Mouse (Mus musculus) gastrocnemius, postnatal 10 days (tissue): ENCODE measurements at regions not wholly inside any gene's neighbourhood (a gene's known extent, or its start where the extent isn't known, plus 50 kb on each side); places are given as distances from the start of the nearest gene placed in this dataset.
"Not testable (repeated sequence)": the region's sequence is repeated elsewhere in the genome, so short reads cannot be mapped to it uniquely, and the experiment has no call there.

Experiments
- DNase-seq: peaks from one replicate; pipeline ENCODE4 v3.0.0; 2021; ENCODE audit warnings: mixed read lengths

- DNase-seq = no peak
These were observed 236.0 kb upstream of the Rorb start for GRCm38 (mm10) chr19:19347017-19347416.

- no peak for DNase-seq
These were observed 233.4 kb upstream of the Rorb start for GRCm38 (mm10) chr19:19344426-19344811.

- DNase-seq = peak; percentile 23
These were observed 232.9 kb upstream of the Rorb start for GRCm38 (mm10) chr19:19343702-19344425.

- DNase-seq = not testable (repeated sequence)
These were observed 196.1 kb upstream of the Rorb start for GRCm38 (mm10) chr19:19307142-19307541.

GRCm38 (mm10) chr19:19306476-19307131 is 195.6 kb upstream of the Rorb start:
- no peak for DNase-seq

GRCm38 (mm10) chr19:19285864-19286263 is 174.9 kb upstream of the Rorb start:
- DNase-seq = not testable (repeated sequence)

- no peak for DNase-seq
These were observed 136.0 kb upstream of the Rorb start for GRCm38 (mm10) chr19:19246837-19247560.

GRCm38 (mm10) chr19:19229305-19229994 is 118.5 kb upstream of the Rorb start:
- DNase-seq = no peak

GRCm38 (mm10) chr19:19220826-19221225 is 109.8 kb upstream of the Rorb start:
- no peak for DNase-seq

- DNase-seq = peak; percentile 7
These were observed 108.4 kb upstream of the Rorb start for GRCm38 (mm10) chr19:19219352-19219751.

GRCm38 (mm10) chr19:19218700-19219099 is 107.7 kb upstream of the Rorb start:
- no peak for DNase-seq

GRCm38 (mm10) chr19:19199534-19199933 is 88.5 kb upstream of the Rorb start:
- DNase-seq = no peak

GRCm38 (mm10) chr19:19198780-19199179 is 87.8 kb upstream of the Rorb start:
- DNase-seq = no peak

- DNase-seq = no peak
These were observed 83.7 kb upstream of the Rorb start for GRCm38 (mm10) chr19:19194728-19195127.

GRCm38 (mm10) chr19:19194306-19194705 is 83.3 kb upstream of the Rorb start:
- DNase-seq = no peak

GRCm38 (mm10) chr19:19172767-19173166 is 61.8 kb upstream of the Rorb start:
- DNase-seq = no peak

GRCm38 (mm10) chr19:19170807-19171206 is 59.8 kb upstream of the Rorb start:
- no peak for DNase-seq
